Mouse (Mus musculus): Measurements from ENCODE around the gene B130006D01Rik.

Gene B130006D01Rik

DNA sequence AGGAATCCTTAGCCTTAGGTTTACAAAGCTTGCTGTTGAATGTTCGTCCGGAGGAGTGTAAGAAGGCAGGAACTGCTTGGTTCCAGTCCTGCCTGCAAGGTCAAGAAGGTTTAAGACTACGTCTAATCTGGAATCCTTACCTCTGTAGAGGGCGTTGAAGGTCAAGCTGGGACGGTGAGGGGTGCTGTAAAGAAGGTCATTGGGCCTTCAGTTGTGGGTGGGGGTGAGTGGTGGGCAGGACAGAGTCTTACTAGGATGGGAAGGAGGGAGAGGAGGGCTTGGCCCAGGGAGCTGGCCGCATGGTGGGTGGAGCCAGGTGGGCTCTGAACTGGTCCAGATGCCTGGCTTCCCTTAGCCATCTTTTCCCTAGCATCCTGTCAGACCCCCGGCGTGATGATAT is 48.3 kb downstream of the B130006D01Rik start:
- no peak for DNase-seq (ENCODE audit: low spot score)

DNA sequence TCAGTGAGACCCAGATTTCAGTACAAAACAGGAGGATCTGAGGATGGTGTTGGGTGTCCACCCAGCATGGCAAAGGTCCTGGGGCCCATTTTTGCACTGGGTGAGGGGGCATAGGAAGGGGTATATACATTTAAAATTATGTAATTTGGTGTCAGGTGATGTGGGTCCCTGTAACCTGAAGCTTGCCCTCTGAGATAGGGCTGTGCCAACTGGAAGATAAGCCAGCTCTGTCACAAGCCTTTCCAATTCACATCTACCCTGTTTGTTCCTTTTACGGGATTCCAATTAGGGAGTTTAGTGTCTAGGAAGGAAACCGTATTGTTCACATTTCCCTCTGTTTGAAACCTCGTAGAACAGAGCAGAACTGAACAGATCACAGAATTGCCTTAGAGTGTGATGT is 49.9 kb downstream of the B130006D01Rik start:
- DNase-seq (ENCODE audit: low spot score): no peak

All from left cerebral cortex, adult 11 months (tissue).